Mouse (Mus musculus) stomach, postnatal 0 days (tissue): Measurements from ENCODE around the gene Fgfr2.

ENCODE experiments used
- CTCF ChIP-seq: IDR thresholded peaks from 2 replicates; pipeline ENCODE4 v1.5.1; 2016; ENCODE audit warnings: antibody characterized with exemption, low read depth, mild to moderate bottlenecking, moderate library complexity
- EP300 ChIP-seq: optimal IDR thresholded peaks from 2 replicates; pipeline ENCODE3; 2016; ENCODE audit warnings: antibody characterized with exemption

GRCm38 (mm10) chr7:132892311-132892661 is 230.9 kb downstream of the Fgfr2 start:
- no peak for TF ChIP-seq CTCF
- TF ChIP-seq EP300: no peak
